Mouse (Mus musculus): ENCODE data around the gene Tbc1d12.
"Not testable (repeated sequence)": the region's sequence is repeated elsewhere in the genome, so short reads cannot be mapped to it uniquely, and the experiment has no call there.

The Tbc1d12 gene

GRCm38 (mm10) chr19:38836438-38837170 is at the start of gene Tbc1d12:
TSS of gene Tbc1d12 (plus strand) at chr19:38836579.
- DNase-seq, result peak; percentile 83 to 92

- DNase-seq, result no peak
Observed at GRCm38 (mm10) chr19:38787756-38788155, 48.6 kb upstream of the Tbc1d12 start.

GRCm38 (mm10) chr19:38793563-38794045 is 42.8 kb upstream of the Tbc1d12 start:
- no peak for DNase-seq

- DNase-seq, result no peak
Observed at GRCm38 (mm10) chr19:38796546-38796945, 39.8 kb upstream of the Tbc1d12 start.

- DNase-seq, result no peak
Observed at GRCm38 (mm10) chr19:38798291-38798690, 38.1 kb upstream of the Tbc1d12 start.

DNA sequence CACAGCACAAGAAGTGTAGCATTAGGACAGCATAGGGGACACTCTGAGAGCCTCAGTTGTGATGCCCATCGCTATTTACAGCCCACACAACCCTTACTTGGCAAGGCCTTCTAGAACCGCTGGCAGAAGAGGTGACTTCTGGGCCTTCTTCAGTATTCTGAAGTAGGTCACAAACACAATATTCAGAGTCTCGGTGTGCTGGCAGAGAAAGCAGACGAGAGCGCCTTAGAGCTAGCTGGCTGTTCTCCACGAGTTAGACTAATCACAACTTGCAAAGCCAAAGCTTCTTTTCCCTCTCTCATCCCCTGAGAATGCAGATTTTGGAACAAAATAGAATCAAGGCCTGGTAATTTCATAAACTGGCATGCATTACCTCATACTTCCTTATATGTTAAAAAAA is 37.6 kb upstream of the Tbc1d12 start:
- no peak for DNase-seq

- DNase-seq, result no peak
Observed at GRCm38 (mm10) chr19:38818191-38818590, 18.2 kb upstream of the Tbc1d12 start.

- peak; percentile 83 to 96 for DNase-seq
Observed at GRCm38 (mm10) chr19:38818766-38819426, 17.5 kb upstream of the Tbc1d12 start, which contains the start of gene Noc3l. TSS of gene Noc3l (minus strand) at chr19:38819237.

GRCm38 (mm10) chr19:38819427-38819802 is 17.0 kb upstream of the Tbc1d12 start:
- no peak for DNase-seq

- no peak for DNase-seq
Observed at GRCm38 (mm10) chr19:38820186-38820804, 16.1 kb upstream of the Tbc1d12 start.

- no peak for DNase-seq
Observed at GRCm38 (mm10) chr19:38833224-38833623, 3.2 kb upstream of the Tbc1d12 start.

DNA sequence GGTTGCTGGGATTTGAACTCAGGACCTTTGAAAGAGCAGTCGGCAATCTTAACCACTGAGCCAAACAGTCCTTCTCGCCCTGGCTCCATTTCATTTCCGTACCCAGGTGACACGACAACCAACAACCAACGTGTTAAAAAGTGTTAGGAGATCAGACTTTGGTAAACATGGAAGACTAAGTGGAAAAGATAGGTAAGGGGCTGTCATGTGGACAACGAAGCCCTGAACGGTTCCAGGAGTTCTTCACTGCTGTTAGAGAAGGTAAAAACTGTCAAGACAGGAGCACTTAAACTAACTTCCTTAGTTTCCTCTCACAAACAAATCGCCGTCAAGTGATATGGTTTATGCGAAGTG is 318 bp upstream of the Tbc1d12 start:
- DNase-seq, result no peak

DNA sequence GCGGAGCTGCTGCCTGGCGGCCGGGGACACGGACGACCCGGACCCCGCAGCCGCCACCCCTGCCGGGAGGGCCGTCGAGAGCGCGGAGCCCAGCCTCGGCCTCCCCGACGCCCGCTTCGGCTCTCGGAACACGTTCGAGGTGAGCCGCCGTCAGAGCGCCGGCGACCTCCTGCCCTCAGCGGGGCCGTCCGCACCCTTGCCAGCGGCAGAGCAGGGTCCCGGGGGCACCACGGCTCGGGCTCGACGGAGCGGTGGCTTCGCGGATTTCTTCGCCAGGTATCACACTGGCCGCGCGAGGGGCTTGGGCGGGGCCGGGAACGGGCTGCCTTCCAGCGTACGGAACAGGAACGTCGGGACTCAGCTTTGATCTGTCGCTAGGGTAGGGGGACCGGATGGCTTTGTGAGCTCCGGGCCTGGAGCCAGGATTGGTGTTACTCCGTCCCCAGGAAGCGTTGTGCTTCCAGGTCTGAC is 827 bp downstream of the Tbc1d12 start:
- DNase-seq, result peak in 1 of 2 experiments; percentile 15

DNA sequence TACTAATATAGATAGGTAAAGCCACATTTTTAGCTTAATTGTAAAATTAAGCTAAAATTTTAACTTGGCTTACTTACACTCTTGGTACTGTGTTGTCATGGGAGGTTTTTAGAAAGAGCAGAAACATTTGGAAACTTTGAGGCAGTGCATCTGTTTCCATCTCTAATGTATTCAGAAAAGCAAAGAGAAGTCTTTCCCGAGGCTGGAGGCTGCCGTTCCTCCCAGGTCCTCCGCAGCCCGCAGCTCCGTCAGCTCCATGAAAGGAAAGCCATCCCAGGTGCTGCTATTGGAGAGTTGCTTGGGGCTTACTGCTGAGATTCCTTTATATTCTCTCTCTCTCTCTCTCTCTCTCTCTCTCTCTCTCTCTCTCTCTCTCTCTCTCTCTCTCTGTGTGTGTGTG is 8.4 kb downstream of the Tbc1d12 start:
- DNase-seq, result no peak

GRCm38 (mm10) chr19:38846373-38846772 is 10.0 kb downstream of the Tbc1d12 start:
- no peak for DNase-seq

- DNase-seq, result no peak
Observed at GRCm38 (mm10) chr19:38858224-38858623, 21.8 kb downstream of the Tbc1d12 start.

GRCm38 (mm10) chr19:38862523-38862922 is 26.1 kb downstream of the Tbc1d12 start:
- no peak for DNase-seq

DNA sequence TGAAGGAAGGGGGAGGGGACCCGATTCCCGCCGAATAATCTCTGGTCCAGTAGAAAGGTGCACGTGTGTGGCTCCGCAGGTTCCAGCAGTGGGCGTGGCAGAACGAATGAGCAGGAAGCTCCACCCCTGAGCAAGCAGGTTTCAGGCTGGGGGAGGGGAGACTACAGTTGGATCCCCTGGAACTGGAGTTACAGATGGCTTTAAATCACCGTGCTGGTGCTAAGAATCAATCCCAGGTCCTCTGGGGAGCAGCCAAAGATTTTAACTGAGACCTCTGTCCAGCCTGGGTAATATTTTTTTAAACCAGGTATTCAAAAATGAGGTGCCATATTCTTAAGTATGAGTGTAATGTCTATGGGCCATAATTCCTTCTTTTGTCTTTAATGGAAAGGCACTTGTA is 38.4 kb downstream of the Tbc1d12 start:
- DNase-seq, result not testable (repeated sequence)

DNA sequence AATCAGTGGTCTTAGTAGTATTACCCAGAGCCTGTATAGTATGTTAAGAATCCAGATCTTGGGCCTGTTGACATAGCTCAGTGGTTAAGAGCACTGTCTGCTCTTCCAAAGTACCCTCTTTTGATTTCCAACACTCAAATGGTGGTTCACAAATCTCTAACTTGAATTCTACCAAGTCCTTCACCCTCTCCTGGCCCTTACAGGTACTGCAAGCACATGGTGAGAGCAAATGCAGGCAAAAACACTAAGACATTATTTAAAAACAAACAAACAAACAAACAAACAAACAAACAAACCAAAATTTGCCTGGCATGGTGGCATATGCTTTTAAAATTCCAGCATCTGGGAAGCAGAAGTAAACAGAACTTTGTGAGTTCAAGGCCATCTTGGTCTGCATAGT is 43.9 kb downstream of the Tbc1d12 start:
- no peak for DNase-seq

DNA sequence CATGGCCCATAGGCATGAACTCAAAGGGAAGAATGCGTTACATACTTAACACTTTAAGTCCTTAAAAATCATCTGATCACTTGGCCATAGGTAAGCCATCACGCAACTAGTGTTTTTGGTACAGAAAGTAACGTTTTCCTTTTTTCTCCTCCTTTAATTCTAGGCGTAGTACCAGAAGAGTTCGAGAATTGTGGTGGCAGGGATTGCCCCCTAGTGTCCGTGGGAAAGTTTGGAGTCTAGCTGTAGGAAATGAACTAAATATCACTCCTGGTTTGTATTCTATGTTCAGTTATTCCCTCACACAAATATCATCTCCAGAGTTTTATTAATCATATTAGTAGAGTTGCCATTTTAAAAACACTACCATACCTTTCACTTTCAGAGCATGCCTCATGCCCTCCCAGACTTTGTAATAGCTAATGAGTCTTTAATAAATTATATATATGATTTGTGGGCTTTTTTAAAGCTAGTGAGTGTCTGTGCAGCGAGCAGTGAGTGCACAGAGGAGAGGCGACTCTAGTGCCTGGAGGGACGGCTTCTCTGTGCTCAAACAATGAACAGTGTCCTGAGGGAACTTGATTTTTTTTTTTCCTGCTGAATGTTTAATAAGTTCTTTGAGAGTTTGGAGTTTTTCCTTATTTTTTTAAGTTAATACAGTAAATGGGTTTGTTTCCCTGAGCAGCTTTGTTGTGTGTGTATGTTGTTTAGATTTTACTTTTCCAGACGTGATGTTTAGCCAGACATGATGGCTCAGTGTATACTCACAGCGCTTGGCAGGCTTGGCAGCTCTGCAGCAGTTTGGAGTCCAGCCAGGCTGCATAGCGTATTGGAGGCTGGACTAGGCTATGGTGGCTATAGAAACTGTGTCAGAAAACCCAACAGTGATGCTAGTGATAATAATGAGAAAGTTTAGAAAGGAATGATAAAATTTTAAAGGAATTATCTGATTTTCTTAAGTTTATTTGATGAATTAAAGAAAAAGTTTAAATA is 65.1 kb downstream of the Tbc1d12 start:
- DNase-seq, result no peak

GRCm38 (mm10) chr19:38902501-38902900 is 66.1 kb downstream of the Tbc1d12 start:
- DNase-seq, result no peak

GRCm38 (mm10) chr19:38913786-38914185 is 77.4 kb downstream of the Tbc1d12 start:
- no peak for DNase-seq
